Mouse (Mus musculus) heart, embryonic 16.5 days (tissue): ENCODE measurements at regions not wholly inside any gene's neighbourhood (a gene's known extent, or its start where the extent isn't known, plus 50 kb on each side); places are given as distances from the start of the nearest gene placed in this dataset.

Source experiments
- ATAC-seq: fragments of 200-750 bp; cut with Nextera tagmentation; replicated peaks from 2 replicates; pipeline ENCODE4 v1.8.0; 2017; ENCODE audit warnings: moderate number of reproducible peaks; ENCODE audit not compliant: insufficient read depth, low FRiP score; ENCODE audit errors: extremely low read depth
- H3K27ac ChIP-seq: fragments of 300-500 bp; sonication (generic); 2 replicates; pipeline ENCODE4 v1.5.1; 2014; ENCODE audit warnings: mild to moderate bottlenecking, low read length, control low read depth, moderate library complexity
- H3K27me3 ChIP-seq: fragments of 300-500 bp; sonication (generic); 2 replicates; pipeline ENCODE4 v1.6.1; 2014; ENCODE audit warnings: low read length, mixed read lengths; ENCODE audit not compliant: control insufficient read depth, insufficient read depth
- H3K36me3 ChIP-seq: fragments of 300-500 bp; sonication (generic); 2 replicates; pipeline ENCODE4 v1.6.1; 2014; ENCODE audit not compliant: control insufficient read depth, insufficient read depth
- H3K4me1 ChIP-seq: fragments of 300-500 bp; sonication (generic); 2 replicates; pipeline ENCODE4 v1.6.1; 2014; ENCODE audit warnings: low read length, mixed read lengths; ENCODE audit not compliant: control insufficient read depth, insufficient read depth
- H3K4me2 ChIP-seq: fragments of 300-500 bp; sonication (generic); 2 replicates; pipeline ENCODE4 v1.6.1; 2014; ENCODE audit warnings: low read depth, mild to moderate bottlenecking, control low read depth, low read length
- H3K4me3 ChIP-seq: fragments of 300-500 bp; sonication (generic); 2 replicates; pipeline ENCODE4 v1.5.1; 2014; ENCODE audit warnings: mild to moderate bottlenecking, control low read depth, low read length
- H3K9ac ChIP-seq: fragments of 300-500 bp; sonication (generic); 2 replicates; pipeline ENCODE4 v1.6.1; 2014; ENCODE audit warnings: low read length, control low read depth
- H3K9me3 ChIP-seq: fragments of 300-500 bp; sonication (generic); replicated peaks from 2 replicates; pipeline ENCODE4 v1.6.1; 2016; ENCODE audit warnings: low read length; ENCODE audit not compliant: control insufficient read depth
- WGBS: fragments of 180-500 bp; shearing (Covaris S2); extraction: QIAGEN DNeasy Blood & Tissue Kit; methylation state at CpG from one replicate; pipeline ENCODE4 v1.1.7; 2014; 5-methylcytosine and 5-hydroxymethylcytosine counted together

DNA sequence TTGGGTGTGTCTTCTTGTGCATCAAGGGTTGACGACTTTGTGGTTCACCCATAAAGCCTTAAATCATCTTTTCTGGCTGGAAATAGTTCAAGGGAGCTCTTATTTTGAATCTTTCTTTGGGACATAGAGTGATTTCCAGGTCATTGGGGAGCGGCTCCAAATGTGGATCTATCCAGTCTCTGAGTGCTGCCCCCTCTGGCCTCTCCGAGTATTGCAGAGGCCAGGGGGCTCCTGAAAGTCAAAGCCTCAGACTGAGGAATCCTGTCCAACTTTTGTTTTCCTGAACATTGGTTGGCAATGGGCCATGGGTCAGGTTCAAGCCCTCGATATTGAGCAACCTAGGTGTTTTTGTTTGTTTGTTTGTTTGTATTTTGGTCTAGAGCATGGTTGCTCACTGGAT is 209.7 kb upstream of the Fam19a5 start:
- Histone ChIP-seq H3K36me3 (no peaks in the 10 kb centered on the region), H3K27me3 (no peaks in the 10 kb centered on the region), H3K9ac (no peak overlapping the region), H3K4me2 (no peak overlapping the region), H3K27ac (no peak overlapping the region), H3K4me1 (no peaks in the 10 kb centered on the region), H3K4me3 (no peak overlapping the region), H3K9me3 (no peaks in the 10 kb centered on the region)
- no peak for ATAC-seq
- WGBS, result 67% methylated on average over 4 of the region's 4 CpGs

DNA sequence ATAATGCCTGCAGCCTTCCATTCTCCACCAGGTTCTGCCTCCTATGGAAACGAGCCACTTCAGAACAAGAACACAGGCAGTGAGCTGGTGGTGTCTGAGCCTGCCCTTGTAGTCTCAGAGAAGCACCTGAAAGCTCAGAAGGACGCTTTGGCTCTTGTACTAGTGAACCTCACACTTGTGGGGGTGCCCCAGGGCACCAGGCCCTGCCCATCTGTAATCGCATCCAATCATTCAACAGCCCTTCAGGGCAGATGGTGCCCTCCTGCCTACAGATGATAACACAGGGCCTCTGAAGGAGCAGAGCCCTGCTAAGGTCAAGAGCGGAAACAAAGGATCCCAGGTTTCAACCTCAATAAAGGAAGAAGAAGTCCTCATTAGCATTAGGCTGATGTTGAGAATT is 208.8 kb upstream of the Fam19a5 start:
- Histone ChIP-seq H3K27me3 (no peaks in the 10 kb centered on the region), H3K4me2 (no peak overlapping the region), H3K4me1 (no peaks in the 10 kb centered on the region), H3K4me3 (no peak overlapping the region), H3K9me3 (no peaks in the 10 kb centered on the region), H3K9ac (no peak overlapping the region), H3K36me3 (no peaks in the 10 kb centered on the region), H3K27ac (no peak overlapping the region)
- ATAC-seq, result no peak
- 73% methylated on average over 4 of the region's 4 CpGs for WGBS

DNA sequence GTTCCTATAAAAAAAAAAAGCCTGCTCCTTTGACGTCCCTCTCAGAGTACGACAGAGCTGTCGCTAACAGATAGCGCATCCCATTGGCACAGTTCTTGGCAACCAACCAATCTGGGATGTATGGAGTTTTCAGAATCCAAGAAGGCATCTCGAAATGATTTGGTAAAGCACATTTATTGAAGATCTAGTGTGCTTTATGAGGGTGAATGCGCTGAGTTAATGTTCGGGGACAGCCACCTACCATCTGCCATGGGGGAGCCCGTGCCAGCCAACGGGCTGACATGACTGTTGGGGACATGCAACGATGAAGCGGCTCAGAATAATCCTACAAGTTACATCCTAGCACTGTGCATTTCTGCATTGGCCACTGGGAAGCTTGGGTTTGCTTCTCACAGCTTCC is 208.4 kb upstream of the Fam19a5 start:
- H3K27me3 ChIP-seq, result no peaks in the 10 kb centered on the region
- H3K36me3 ChIP-seq, result no peaks in the 10 kb centered on the region
- WGBS, result 83% methylated on average over 11 of the region's 11 CpGs
- no peak overlapping the region for H3K9ac ChIP-seq
- H3K9me3 ChIP-seq, result no peaks in the 10 kb centered on the region
- H3K4me1 ChIP-seq, result no peaks in the 10 kb centered on the region
- no peak overlapping the region for H3K4me3 ChIP-seq
- H3K27ac ChIP-seq, result no peak overlapping the region
- ATAC-seq, result no peak
- no peak overlapping the region for H3K4me2 ChIP-seq

DNA sequence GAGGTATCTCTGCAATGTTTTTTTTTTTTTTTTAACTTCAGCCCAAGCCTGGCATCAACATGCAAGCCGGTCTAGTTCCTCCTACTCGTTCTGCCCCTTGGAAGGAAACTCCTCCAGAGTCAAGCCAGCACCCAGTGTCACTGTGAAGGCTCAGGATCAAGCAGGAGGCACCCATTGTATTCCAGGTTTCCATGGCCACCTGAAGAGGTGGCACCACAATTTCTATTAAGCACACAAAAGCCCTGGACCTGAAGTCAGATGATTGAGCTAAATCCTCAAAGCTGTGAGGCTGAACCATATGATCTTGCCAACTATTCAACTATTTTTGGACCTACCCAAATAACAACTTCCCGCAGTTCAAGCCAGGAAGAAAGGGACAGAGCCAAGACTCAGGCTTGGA is 204.2 kb upstream of the Fam19a5 start:
- WGBS, result 52% methylated on average over 3 of the region's 3 CpGs

DNA sequence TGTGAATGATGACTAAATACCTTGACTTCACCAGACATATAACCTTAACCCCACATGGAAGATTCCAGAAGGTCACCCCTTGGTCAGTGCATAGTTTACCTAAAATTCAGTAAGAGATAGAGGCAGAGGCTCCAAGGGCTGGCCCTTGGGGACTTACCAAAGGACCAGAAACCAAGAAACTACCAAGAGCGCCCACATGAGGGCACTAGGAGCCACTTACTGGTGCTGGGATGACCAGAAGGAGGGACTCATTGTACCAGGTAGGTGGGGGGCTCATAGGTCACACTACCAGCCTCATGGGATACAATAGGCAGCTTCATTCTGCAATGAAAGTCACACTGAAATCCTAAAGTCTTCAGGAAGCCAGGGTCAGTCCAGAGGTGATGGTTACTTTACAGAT is 201.4 kb upstream of the Fam19a5 start:
- no peak overlapping the region for H3K4me2 ChIP-seq
- H3K36me3 ChIP-seq, result no peaks in the 10 kb centered on the region
- H3K4me3 ChIP-seq, result no peak overlapping the region
- no peaks in the 10 kb centered on the region for H3K9me3 ChIP-seq
- 79% methylated on average over 1 of the region's 1 CpGs for WGBS
- no peaks in the 10 kb centered on the region for H3K27me3 ChIP-seq
- no peaks in the 10 kb centered on the region for H3K4me1 ChIP-seq
- no peak overlapping the region for H3K27ac ChIP-seq
- no peak for ATAC-seq
- H3K9ac ChIP-seq, result no peak overlapping the region

More for the DNA sequence above, 204.2 kb upstream of the Fam19a5 start:
- H3K4me2 ChIP-seq, result no peak overlapping the region
- H3K4me1 ChIP-seq, result no peaks in the 10 kb centered on the region
- H3K9ac ChIP-seq, result no peak overlapping the region
- no peaks in the 10 kb centered on the region for H3K9me3 ChIP-seq
- ATAC-seq, result no peak
- H3K27me3 ChIP-seq, result no peaks in the 10 kb centered on the region
- H3K27ac ChIP-seq, result no peak overlapping the region
- H3K4me3 ChIP-seq, result no peak overlapping the region
- H3K36me3 ChIP-seq, result no peaks in the 10 kb centered on the region

DNA sequence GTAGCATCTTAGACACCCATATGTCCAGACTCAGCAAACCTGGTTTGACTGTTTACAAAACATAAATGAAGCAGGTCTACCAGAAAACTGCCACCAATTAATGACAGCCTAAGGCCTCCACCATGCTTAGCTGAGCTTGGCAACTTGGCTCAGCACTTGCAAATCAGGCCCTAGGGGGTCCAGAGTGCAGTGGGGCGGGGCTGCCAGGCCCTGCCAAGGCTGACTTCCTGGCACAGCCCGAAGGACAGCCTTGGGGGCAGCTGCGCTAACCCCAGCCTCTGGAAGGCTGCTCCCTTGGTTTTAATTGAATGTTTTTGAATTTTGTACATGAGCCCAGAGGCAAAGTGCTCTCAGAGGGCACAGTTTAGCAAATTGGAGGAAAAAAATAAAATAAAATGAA is 198.3 kb upstream of the Fam19a5 start:
- WGBS, result 44% methylated on average over 3 of the region's 3 CpGs
- no peak overlapping the region for H3K4me3 ChIP-seq
- no peak for ATAC-seq

DNA sequence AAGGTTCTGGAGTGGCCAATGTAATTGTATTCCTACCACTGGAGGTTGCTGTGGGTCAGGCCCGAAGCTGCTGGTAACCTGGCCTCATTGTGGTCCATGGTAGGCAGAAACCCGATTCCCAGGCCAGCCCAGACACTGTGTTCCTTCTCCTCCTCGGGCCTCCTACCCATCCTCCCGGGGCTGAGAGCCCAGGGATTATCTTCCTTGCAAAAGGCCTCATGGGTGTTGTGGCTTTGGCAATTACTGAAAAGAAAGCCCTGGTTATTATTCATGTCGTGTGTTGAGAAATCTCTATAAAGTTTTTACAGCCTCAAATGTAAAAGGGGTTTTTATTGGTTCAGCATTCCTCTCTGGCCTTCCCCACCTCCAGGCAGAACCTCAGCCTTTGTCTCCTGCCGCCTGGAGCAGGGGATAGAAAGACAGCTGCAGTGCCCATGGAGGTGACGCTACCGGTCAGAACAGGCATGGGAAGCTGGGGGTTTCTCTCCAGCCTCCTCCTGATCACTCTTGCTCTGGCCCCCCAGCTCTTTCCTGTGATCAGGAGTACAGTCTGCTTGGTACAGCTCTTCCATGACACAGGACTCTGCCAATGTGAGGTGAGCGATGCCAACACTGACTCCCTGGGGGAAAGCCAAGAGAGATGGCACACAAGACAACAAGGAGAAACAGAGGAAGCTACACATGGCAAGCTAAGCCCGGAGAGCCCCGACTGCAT is 194.4 kb upstream of the Fam19a5 start:
- H3K4me3 ChIP-seq, result no peak overlapping the region
- H3K4me1 ChIP-seq, result no peaks in the 10 kb centered on the region
- H3K27me3 ChIP-seq, result no peaks in the 10 kb centered on the region
- H3K36me3 ChIP-seq, result no peaks in the 10 kb centered on the region
- H3K27ac ChIP-seq, result no peak overlapping the region
- no peak overlapping the region for H3K4me2 ChIP-seq
- WGBS, result 68% methylated on average over 11 of the region's 11 CpGs
- ATAC-seq, result no peak
- no peaks in the 10 kb centered on the region for H3K9me3 ChIP-seq
- H3K9ac ChIP-seq, result no peak overlapping the region

More for the DNA sequence above, 198.3 kb upstream of the Fam19a5 start:
- H3K27me3 ChIP-seq, result no peaks in the 10 kb centered on the region
- H3K27ac ChIP-seq, result no peak overlapping the region
- no peaks in the 10 kb centered on the region for H3K9me3 ChIP-seq
- no peak overlapping the region for H3K9ac ChIP-seq
- H3K4me2 ChIP-seq, result no peak overlapping the region
- H3K4me1 ChIP-seq, result no peaks in the 10 kb centered on the region
- H3K36me3 ChIP-seq, result no peaks in the 10 kb centered on the region

DNA sequence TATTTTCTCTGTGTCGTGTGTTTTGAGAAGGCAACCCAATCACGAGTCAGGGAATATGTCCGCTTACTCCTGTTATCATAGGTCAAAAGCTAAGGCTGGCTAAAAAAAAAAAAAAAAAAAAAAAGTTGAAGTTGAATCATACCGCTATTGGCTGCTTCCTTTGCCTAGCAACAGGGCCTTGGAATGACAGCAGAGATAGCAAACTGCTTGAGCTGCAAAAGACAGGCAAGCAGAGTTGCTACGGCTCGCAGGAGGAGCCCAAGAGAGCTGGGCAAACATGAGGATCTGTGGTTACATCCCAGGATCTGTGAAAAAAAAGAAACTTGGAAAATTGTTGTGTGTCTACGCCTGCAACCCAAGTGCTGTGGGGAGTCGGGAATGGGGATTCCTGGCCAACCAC is 191.3 kb upstream of the Fam19a5 start:
- Histone ChIP-seq H3K27me3 (no peaks in the 10 kb centered on the region), H3K4me2 (no peak overlapping the region), H3K36me3 (no peaks in the 10 kb centered on the region), H3K9me3 (no peaks in the 10 kb centered on the region), H3K4me3 (no peak overlapping the region), H3K9ac (no peak overlapping the region), H3K4me1 (no peaks in the 10 kb centered on the region), H3K27ac (no peak overlapping the region)
- ATAC-seq, result no peak
- WGBS, result 47% methylated on average over 8 of the region's 8 CpGs

DNA sequence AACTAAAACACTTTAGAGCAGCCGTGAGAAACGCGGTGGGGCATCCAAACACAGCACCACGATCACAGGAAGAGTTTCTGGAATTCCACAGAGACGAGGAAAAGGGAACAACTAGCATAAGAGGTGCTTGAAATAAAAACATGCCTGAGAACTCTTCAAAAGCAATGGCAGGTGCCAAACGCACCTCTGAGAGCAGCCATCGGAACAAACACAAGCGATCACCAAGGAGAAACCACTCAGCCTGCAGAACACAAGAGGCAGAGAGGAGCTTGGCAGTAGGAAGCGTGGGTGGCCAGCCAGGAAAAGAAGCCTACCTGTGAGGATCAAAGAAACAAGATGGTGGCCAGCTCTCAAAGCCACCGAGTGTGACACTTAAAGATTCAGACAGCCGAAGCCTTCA is 190.2 kb upstream of the Fam19a5 start:
- Histone ChIP-seq H3K36me3 (no peaks in the 10 kb centered on the region), H3K27me3 (no peaks in the 10 kb centered on the region), H3K4me1 (no peaks in the 10 kb centered on the region), H3K27ac (no peak overlapping the region), H3K4me2 (no peak overlapping the region), H3K9me3 (no peaks in the 10 kb centered on the region), H3K9ac (no peak overlapping the region), H3K4me3 (no peak overlapping the region)
- WGBS, result 72% methylated on average over 11 of the region's 11 CpGs
- no peak for ATAC-seq
